Mouse (Mus musculus): ENCODE measurements around the gene Plin2. TPM values are rescaled to one million over a fixed set of nuclear protein-coding genes. Genes with fewer than 3 reads are reported as not detected.
A peak's percentile ranks its signal among the peaks of the same experiment; 100 is the strongest.

The Plin2 gene
- 100 to 1,000 TPM; 347 to 417 TPM for total RNA-seq (2021)
- long read RNA-seq, experiment 1, transcript Plin2-201 (8 exons, 1,888 nt): major isoform, 690 of 750 reads
- long read RNA-seq, experiment 1, partial matches to known transcripts: 23 of 750 reads
- long read RNA-seq, experiment 1, other reads (novel, unspliced or antisense): 34 of 750 reads
- long read RNA-seq, experiment 2, transcript Plin2-201 (8 exons, 1,888 nt): major isoform, 231 of 267 reads
- long read RNA-seq, experiment 2, partial matches to known transcripts: 8 of 267 reads
- long read RNA-seq, experiment 2, other reads (novel, unspliced or antisense): 26 of 267 reads

DNA sequence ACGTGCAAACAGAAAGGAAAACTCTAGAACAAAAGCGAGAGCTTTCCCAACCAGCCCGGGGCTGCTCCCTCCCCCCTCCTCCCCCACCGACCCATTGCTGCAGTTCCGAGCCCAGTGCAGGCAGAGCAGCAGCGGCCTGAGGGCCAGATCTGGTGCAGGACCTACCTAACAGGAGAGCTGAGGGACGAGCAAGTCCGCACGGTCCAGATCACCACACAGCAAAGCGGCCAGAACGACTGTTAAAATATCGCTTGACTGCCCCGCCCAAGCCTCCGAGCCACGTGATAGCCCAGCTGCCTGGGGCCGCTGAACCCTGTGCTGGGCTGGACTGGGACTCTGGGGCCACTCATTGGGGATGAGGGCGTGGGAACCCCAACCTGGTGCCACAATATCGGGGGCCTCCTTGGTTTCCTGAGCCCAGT is at the start of gene Plin2:
Gene Plin2, minus strand, starts transcription at position 281 of the 422 bp plus-strand sequence.
- DNase-seq: peak; percentile 90 to 92

DNA sequence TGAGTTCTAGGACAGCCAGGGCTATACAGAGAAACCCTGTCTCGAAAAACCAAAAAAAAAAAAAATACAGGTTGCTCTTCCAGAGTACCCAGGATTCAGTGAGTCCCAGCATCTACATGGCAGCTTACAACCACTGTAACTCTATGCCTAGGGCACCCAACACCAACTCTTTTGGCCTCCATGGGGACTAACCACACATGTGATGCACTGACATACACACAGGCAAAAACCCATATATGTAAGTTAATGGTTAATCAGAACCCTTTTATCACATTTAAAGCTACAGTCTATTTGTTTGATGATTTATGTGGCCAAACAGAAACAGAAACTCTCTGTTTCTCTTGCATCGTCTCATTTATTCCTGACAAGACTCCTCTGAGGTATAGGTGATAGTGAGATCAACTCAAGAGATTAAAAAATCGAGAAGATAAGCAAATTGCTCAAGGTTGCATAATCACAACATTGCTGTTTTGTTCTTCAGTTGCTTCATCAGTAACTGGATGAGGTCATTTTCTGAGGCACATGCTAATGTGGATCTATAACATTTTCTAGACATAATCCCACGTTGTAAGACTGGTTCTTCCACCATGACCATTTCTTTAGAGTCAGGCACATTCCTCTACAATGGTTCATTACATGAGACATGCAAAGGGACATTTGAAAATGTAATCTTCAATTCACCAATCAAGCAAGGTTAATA is 49.2 kb upstream of the Plin2 start:
- DNase-seq: no peak

DNA sequence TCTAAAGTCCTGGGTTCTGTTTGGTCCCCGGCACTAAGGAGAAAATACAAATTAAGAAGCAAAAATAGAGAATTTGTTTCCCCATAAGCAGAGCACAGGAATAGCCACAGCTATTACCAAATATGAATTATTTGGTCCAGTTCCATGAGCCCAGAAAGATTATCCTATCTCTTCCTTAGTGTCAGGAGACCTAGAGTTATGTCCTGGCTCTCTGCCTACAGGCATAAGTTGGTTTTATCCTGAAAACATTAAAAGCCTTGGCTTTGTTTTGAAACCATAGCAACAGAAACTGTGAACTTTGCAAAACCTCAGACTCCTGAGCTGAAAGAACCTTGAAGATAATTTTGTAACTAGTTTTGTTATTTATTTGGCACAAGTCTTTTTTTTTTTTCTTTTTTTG is 47.3 kb upstream of the Plin2 start:
- DNase-seq: peak in 1 of 2 experiments; percentile 49

DNA sequence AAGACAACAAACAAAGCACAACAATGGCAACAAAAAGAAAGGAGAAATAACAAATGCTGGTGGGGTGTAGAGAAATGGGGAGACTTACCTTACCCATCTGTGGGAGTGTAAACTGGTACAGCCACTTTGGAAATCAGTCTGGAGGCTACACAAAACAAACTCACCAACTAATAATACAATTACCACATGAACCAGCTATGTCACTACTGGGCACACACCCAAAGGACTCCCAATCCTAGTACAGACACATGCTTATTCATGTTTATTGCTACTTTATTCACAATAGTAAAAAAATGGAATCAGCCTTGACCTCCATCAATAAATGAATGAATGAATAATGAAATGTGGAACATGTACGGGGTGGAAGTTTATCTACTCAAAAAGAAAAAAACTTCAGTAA is 45.5 kb upstream of the Plin2 start:
- DNase-seq: peak; percentile 56

DNA sequence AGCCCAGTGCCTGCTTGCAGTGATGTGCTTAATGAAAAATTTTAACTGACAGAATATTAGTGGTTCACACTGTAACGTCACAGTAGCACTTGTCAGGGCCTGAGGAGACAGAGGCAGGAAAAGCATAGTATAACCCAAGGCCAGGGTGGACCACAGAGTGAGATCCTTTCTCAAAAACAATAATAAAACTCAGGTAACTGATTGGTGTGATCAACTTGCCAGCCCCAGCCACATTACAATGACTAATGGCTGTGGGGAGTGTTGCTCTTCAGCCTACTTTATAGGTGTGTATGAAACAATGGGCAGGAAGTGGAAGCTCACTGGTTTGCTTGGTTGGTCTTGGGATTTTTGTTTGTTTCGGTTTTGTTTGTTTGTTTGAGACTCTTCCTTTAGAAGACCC is 43.7 kb upstream of the Plin2 start:
- no peak for DNase-seq

DNA sequence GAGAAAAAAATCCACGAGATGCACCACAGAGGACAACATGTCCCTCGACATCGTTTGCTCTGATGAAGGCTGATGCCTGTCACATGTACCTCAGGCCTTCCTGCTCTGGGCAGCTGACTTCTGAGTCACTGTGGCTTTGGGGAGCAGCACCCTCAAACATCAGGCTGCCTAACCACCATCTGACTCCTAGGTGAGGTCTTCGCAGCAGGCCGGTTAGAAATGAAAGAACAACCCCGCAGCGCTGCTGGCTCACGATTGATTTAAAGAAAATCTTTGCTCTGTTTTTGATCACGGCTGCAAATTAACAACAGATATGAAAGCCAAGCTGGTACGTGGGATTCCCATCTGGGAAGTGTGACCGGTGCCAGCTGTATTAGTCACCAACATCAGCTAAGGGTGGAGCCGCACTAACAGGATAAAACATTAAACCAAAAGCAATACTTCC is 42.9 kb upstream of the Plin2 start:
- peak; percentile 64 to 73 for DNase-seq

DNA sequence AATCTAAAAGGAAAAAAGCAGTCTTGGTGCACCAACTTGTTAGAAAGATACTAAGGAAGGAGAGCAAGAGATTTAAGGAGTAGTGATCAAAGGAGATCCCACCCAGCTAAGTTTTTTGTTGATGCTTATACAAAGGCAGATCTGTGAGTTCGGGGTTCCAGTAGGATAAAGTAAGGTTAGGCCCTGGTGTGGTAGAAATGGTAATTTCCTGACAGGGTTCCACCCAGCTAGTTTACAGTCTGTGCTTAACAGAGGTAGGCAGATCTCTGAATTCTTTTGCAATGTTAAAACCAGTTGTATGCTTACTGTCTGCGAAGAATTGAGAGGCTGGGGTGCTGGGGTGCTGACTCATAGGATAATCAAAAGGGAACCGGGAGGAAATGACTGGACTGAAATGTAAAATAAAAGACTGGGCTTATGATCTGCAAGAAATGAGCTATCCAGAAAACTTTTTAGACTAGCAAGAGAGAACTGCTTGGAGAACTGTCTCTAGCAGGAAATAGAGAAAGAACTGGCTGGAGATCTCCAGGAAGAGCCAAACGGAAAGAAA is 40.9 kb upstream of the Plin2 start:
- no peak for DNase-seq

DNA sequence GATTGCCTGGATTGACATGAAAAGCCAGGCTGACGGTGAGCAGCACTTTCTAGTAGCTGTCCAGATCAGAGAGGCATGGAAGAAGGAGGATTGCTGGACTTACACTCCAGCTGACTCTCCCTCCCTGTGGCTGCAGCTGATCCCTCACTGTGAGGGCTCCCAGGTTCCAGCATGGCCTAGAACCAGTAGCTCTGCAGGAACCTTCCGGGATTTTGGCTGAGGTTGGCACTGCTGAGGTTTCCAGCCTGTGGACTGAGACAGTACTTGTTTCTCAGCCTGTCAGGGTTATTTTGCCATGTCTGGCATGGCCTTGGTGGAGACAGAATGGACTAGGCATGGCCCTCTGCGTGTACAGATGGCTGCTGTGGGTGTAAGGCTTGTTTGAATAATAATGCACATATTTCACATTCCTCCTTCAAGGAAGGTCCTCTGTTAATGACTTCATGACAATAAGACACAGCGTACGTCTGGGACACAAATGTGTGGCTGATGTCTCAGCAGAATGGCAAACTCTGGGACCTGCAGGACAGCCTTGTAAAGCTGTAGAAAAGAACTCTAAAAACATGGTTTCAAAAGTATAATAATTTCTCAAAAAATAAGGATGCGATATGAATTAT is 40.3 kb upstream of the Plin2 start:
- DNase-seq: peak; percentile 23 to 40

DNA sequence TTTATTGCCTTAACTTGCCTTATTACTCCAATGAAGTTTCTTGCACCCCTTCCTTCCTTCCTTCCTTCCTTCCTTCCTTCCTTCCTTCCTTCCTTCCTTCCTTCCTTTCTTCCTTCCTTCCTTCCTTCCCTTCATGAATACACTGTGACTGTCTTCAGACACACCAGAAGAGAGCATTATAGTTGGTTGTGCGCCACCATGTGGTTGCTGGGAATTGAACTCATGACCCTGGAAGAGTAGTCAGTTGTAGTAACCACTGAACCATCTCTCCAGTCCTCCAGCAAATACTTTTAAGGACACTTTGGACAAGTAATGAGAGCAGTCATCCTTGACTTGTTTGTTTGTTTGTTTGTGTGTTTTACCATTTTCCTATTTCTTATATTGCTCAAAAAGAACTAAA is 38.9 kb upstream of the Plin2 start:
- DNase-seq: no peak

DNA sequence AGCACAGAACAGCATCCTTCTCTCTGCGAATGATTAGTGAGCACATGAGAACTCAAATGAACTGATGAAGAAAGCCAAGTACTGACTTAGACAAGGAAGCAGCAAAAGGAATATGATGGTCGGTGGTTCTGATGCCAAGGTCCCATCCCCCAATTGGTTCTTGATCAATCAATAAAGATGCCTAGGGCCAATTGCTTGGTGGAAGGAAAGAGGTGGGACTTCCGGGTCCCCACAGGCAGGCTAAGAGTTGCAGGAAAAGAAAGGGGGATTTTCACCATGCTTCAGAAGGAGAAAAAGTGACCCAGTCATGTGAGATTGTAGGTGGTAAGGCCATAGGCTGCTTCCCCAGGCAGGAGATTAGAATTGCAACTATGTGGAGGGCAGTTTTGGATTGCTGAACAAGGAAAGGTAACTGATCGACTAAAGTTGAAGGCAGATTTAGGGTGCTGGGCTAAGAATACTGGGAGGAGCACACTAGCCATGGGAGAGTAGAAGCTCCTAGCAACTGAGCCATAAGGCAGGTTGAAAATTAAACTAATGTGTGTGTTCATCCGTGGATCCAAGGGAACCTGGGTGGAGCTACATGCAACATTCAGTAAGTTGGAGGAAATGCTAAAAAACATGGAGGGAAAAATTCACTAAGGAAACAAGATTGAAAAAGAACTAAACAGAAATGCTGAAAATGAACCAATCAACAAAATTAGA is 29.5 kb upstream of the Plin2 start:
- DNase-seq: no peak

DNA sequence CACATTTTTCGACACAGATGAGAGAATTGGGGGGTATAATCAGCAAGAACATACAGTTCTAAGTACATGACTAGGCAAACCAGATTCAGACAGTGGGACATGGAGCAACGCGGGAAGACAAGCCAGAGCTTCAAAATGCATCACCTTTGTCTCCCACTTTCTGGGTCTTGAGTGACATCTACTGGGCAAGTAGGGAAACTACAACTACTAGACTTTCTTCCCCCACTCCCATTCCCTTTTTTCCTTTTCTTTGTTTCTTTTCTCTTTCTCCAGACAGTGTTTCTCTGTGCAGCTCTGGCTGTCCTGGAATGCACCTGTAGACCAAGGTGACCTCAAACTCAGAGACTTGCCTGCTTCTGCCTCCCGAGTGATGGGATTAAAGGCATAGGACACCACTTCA is 27.0 kb upstream of the Plin2 start:
- peak; percentile 20 to 39 for DNase-seq

DNA sequence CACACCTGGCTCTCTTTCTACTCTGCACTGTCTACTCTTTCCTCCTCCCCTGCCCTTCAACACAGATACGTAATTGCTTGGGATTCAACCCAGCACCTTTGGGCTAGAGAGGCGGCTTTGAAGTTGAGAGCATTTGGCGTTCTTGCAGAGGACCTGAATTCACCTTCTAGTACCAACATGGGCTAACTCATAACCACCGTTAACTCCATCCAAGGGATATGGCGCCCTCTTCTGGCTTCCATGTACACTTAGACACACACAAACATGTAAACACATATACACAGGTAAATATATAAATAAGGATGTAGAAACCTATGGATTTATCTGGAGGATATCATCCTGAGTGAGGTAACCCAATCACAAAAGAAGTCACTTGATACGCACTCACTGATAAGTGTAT is 25.2 kb upstream of the Plin2 start:
- DNase-seq: peak; percentile 76 to 86

DNA sequence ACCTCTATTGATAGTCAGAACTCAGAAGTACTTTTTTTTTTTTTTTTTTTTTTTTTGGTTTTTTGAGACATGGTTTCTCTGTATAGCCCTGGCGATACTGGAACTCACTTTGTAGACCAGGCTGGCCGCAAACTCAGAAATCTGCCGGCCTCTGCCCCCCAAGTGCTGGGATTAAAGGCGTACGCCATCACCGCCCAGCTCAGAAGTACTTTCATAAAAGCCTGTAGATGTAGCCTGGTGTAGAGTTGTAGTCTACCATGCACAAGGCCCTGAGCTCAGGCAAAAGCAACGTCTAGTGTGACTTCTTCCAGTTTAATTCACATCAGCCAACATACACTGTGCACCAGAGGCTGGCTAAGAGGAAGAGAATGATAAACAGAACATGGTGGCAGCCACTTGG is 23.1 kb upstream of the Plin2 start:
- no peak for DNase-seq

DNA sequence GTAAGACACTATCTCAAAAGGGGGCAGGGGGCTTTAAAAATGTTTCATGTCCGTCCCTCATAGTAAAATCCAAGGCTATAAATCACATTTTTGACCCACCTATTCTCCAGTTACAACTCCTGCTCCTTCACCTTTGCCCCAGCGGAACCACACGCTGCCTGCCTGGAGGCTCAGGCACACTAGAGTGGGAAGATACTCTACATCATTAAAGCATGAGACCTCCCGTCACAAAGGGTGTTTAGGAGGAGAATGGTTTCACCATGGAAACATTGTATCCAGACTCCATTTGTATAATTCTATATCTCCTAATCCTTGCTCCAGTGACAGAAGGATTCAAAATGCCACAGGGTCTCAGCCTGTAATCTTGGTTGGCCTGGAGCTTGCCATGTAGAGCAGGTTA is 21.4 kb upstream of the Plin2 start:
- no peak for DNase-seq

DNA sequence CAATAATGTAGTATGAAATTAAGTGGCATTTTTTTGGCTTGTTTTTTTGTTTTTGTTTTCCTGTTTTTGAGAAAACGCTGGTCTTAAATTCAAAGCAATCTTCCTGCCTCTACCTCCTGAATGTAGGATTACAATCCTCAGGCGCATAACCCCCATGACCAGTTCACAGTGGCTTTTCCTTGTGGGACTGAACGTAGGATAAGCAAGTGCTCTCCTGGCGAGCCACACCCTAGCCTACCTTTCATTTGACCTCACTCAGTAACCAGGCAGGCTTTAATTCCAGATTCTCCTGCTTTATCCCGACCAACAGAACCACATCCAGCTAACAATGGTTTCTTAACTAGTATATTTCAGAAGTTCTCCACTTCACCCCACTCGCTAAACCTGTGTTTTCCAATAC is 20.9 kb upstream of the Plin2 start:
- no peak for DNase-seq

DNA sequence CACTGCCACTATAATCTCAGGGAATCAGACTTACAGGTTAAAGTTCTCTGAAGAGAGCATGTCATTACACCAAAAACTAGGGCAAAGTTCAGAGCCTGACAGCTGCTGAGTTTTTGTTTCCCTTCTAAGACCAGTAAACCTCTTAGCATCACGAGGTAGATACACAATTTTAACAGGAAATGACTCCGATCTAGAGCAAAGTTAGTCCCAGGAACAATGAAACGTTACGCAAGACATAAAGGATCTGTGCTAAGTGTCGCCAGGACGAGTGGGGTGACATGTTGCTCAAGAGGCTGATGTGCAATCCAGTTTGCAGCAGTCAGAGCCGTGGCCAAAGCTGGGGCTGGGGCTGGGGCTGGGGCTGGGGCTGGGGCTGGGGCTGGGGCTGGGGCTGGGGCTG is 20.3 kb upstream of the Plin2 start:
- peak; percentile 67 to 68 for DNase-seq

DNA sequence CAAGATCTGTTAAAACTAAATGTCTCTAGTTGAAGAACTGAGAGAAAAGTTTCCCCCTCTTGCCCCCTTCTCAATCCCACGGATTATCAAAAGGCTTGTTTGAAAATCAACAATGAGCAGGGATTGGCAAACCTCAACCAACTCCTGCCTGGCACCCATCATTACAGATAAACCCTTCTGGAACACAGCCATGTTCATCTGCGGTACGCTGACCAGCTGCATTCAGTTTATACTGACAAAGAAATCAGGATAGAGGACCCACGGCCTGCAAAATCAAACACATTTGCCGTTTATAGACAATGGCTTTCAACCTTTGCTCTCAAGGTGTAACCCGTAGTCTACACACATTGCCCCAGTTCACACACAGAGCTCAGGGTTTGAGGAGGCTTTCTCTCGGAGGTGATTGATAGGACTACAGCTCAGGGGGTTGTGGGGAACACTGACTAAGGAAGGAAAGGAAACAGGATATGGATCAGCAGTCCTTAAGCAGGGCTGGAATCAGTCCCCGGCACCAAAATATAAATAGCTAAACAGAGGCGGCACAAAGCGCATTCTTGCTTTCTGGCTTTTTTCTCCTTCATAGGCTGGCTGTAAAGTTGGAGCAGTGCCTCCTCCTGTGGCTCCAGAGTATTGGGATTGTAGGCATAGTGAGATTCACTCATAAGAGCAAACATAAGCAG is 19.3 kb upstream of the Plin2 start:
- no peak for DNase-seq

DNA sequence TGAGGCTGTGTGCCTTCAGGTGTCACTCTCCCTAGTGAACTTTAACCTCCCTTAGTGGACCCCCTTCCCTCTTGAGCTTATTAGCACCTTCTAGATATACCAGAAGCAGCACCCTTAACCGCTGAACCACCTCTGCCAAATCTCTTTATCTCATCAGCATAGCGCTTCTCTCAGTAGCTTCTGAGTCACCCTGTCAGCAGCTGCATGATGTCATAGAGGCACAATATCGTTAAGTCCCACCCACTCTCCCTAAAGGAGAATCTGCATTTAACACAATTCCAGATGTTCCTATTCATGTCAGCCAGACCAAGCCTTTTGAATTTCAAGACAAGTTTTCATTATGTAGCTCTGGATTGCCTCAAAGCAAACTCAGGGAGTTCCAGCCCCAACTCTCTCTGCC is 16.7 kb upstream of the Plin2 start:
- DNase-seq: peak in 1 of 2 experiments; percentile 36

DNA sequence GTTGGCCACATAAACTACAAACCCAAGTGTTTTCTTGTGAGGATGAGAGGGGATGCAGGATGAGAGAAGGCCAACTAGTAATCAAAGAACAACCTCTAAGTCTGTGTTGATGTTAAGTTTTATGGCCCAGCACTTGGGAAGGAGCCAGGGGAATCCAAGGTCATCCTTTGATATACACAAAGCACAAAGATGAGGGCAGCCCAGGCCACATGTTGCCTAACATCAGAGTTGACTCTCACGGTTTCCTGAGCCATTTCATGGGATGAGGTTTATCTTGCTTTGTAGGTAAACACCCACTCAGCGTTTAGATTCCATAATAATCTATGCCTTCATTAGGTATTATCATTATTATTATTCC is 16.1 kb upstream of the Plin2 start:
- DNase-seq: peak; percentile 80 to 84

DNA sequence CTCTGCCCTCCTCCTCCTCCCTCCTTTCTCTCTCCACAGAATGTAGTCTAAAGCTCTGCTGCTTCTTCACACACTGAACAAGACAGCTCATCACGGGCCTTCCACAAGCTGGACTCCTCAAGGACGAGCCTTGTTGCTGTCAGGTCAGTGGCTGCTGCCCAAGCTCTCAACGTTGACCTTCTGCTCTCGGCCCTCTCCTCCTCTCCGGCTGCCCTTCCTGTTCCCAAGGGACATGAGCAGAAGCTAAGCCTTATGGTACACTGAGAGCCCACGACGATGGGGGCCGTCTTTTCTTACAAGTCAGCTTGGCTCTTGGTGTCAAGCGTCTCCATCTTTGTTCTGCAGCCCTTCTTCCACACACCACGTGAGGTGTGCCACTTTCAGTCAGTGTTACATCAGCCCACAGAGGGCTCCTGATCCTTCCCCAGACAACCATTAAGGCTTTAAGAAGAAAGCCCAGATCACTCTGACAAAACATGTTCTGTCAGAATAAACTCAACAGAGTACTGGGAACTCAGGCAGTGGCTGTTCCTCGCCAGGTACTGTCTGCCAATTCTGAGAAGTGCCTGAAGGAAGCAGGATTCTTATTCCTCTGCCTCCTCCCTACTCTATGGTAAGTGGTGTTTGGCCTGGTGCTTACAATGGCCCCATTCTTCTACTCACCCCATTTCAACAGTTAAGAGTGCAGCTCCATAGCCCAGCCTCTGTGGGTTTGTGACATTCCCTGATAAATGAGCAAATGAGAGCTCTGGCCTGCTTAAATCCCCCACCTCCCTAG is 15.6 kb upstream of the Plin2 start:
- peak; percentile 76 to 79 for DNase-seq

DNA sequence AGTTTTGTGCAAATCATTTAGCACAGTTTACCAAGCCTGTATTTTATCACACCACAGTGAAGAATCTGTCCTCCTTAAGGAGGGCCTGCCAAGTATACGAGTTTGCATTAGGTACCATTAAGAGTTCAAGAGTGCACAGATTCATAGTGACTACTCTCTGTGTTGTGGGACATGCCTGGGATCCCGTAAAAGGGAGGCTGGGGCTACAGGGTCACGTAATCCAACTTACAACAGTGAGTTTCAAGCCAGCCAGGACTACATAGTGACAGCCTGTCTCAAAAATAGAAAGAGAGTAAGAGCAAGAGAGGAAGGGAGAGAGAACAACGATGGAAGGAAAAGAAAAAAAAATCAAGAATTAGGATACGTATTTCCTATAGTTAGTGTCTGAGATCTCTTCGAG is 14.9 kb upstream of the Plin2 start:
- no peak for DNase-seq

All from adrenal gland, postnatal 36 days (tissue).